Mouse (Mus musculus) WW6 (cell line): ENCODE measurements around the gene Asb8.

Experiments
- DNase-seq: peaks from one replicate; pipeline ENCODE4 v3.0.0-alpha.2; 2013; ENCODE audit warnings: low read depth, low spot score

Gene Asb8

DNA sequence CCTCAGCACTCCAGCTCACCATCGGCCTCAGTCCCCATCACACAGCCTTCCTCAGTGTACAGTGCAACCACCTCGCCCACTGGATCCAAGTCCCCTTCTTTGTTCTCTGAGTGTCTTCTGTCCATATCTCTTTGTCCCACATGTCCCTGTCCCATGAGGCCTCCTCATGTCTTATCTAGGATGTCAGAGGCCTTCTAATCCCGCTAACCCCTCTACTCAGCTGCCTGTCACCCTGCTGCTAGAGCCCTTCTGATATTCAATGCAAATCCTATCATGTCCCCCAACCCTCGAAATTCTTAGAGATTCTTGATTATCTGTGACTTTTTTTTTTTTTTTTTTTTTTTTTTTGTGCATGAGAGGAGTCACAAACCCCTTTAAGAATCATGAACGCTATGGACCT lies 49.1 kb downstream of the Asb8 start:
- no peak for DNase-seq

DNA sequence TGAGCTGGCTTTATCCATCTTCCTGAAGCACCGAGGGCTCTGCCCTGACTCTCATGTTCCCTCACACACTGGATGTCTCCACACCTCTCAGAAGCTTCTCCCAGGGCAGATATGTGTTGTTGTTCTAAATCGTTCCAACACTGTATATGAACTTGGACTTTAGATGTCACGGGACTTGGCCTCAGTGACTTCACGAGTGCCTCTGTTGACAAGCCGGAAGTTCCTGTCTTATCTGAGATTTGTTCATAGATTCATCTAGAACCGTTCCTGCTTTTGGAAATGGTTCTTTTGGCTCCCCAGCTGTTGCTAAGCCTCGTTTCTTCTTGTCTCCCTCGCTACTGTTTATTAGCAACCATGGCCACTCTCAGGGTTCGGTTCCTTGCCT lies 49.7 kb downstream of the Asb8 start:
- DNase-seq: no peak

DNA sequence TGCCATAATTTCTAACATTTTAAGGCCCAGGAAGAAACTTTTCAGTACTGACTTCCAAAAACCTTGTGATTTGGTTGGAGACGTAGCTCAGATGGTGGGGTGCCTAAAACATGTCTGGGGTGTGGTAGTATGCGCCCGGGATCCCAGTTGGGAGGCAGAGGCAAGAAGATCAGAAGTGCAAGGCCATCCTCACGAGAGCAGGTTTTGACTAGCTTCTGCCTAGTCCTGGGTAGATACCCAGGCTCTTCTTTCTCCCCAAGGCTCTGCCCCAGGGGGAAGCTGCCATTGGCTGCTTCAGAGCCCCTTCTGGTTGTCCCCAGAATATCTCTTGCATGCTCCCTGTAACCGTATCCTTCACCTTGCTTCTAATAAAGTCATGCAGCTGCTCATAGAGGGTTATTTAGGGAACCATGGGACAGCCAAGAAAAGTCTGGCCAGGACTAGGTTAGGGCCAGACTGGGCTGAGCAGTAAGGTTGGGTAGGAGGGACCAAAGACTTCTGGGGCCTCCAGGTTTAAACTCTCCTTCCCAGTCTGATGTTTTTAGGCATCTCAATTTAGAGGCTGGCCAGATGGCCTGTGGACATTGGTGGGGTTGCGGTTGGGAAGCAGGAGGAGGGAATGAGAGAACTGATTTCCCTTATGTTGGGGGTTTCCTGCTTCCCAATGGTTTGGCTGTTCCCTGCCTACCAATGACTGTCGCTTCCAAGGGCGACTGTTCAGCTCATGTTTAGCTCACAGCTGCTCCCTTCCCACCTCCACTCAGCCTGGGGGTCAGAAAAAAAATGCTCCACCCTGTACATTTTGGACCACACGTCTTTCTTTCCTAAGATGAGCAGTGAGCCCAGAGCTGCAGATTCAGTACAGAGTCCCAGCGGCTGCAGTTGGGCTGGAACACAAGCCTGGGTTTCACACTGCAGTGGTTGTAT lies 50.3 kb downstream of the Asb8 start:
- no peak for DNase-seq

- no peak for DNase-seq
Observed at GRCm38 (mm10) chr15:98114098-98114851, 51.1 kb downstream of the Asb8 start.

DNA sequence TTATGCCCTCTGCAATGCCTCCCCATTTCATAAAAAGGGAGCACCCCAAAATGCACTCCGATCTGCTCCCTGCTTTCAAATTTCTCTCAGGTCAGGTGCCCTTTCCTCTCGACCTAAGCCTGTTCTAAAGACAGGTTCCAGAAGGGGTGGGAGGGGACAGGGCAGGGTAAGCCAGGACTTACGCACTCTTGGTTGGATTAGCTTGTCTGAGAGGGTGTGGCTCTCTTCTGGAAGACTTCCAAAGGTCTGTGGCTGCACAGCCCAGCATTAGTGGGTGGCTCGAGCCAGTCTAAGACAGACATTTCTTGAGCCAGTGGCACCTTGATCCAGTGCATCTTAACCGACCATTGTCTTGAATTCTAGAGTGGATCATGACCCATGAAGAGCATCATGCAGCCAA lies 53.6 kb downstream of the Asb8 start:
- no peak for DNase-seq

GRCm38 (mm10) chr15:98108297-98109152 lies 56.9 kb downstream of the Asb8 start:
- peak; percentile 67 for DNase-seq

GRCm38 (mm10) chr15:98107703-98108296 lies 57.6 kb downstream of the Asb8 start:
- no peak for DNase-seq

DNA sequence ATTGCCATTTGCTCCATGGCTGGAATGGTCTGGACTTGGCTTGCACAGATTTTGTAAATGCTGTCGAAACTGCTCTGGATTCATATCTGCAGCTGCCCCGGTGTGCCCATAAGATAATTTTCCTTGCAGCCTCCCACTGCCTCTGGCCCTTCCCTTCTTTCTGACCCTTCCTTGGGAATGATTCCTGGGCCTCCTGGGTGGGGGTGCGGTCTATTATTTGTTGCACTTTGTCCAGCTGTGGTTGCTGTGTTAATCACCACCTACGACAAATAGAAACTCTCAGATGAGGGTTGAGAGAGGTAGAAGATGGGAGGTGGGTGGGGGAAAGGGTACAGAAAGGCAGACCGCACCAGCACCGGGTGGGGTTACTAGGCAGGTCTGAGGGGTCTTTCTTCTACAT lies 58.2 kb downstream of the Asb8 start:
- DNase-seq: no peak

DNA sequence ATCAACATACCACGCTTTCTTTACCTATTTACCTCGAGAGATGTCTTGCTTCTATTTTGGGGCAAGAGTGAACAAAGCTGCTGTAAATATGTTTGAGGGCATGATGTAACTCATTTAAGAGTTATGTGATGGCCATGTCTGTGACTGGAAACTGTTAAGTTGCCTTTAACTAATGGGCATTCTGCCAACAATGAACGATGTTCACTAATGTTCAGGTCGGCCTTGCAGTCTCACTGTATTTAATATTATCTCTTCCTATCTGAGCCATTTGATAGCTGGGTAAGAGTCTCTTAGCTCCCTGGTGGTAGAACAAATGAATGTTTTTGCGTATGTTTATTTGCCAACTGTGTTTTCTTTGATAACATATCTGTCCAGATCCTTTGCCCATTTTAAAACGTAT lies 58.9 kb downstream of the Asb8 start:
- no peak for DNase-seq

GRCm38 (mm10) chr15:98102401-98102800 lies 63.0 kb downstream of the Asb8 start:
- no peak for DNase-seq

DNA sequence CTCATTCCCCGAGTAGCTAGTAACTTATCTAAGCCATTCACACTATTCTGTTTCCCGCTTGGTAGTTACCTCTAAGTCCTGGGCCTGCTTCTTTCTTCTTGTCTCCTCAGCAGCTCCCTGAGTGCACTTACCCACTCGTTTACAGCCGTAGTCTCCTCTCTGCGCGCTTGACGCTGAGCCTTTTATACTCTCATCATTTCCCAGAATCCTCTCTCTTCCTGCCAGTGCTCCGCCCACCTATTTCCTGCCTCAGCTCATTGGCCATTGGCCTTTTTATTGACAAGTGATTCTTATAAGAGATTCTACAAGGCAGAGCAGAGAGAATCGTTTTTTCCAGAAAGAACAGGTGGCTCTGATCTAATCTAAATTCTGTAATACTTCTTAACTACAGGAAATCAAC lies 66.9 kb downstream of the Asb8 start:
- no peak for DNase-seq

DNA sequence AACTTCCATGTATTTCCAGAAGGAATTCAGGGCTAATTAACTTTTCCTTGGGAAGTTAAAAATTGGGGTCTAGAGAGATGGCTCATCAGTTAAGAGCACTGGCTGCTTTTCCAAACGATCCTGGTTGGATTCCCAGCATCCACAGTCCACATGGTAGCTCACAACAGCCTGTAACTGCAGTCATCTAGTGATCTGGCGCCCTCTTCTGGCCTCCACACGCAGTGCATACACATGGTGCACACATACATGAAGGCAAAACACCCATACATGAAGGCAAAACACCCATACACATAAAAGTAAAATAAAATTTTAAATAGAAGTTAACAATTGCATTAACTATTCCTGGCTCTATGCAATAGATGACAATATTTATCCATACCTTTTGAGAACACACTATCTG lies 68.5 kb downstream of the Asb8 start:
- no peak for DNase-seq

GRCm38 (mm10) chr15:98094905-98095304 lies 70.5 kb downstream of the Asb8 start:
- DNase-seq: no peak

- peak; percentile 67 for DNase-seq
Observed at GRCm38 (mm10) chr15:98093121-98094011, 72.1 kb downstream of the Asb8 start, which contains the start of gene Senp1. Senp1 (minus strand) TSS chr15:98093744.

DNA sequence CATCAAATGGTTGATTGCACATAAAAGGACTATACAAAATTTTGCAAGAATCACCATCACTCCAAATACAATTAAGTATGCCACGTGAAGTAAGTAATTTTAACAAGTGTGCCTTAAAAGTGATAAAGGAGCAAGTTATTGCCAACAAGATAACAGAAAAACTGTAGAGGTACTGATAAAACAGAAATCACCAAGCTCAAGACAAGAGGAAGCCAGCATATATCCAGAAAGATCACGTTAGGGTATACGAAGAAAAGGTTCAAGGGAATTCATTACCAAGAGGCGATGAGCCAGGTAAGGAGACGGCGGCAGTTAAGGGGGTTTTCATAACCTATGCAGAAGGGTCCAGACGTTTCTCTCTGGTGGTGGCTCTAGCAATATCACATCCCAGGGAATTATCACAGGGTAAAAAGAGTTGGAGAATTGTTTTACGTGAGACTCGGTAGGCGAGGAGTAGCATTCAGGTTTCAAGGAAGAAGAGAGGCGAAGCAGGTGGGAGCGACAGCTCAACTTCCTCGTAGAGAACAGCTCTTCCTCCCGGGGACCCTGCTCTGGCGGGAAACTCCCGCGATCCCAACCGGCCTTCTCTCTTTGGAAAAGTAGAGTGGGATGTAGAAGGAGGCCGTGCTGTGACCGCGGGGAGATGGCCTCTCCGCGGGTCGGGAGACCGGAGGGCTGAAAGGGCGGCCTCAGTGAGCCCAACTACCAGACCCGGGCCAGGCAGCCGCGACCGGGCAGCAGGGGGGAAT lies 72.9 kb downstream of the Asb8 start, which contains the start of gene Pfkm:
Gene Pfkm, plus strand, starts transcription at position 218 of the 749 bp plus-strand sequence.
- no peak for DNase-seq

DNA sequence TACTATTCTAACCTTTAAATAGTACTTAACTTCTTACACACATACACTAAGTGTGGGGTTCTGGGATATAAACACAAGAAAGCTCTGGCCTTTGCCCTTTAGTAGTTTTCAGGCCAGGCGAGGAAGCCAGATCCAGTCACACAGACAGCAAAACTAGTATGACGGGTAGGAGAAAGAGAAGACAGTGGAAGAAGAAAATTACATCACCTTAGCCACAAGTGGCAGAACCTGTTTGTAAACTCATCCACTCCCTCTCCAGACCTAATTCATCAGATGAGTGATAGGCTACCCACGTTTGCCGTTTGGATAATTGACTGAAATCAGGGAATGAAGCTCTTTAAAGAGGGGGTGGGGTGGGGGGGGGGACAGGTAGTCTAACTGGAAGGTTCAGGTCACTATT lies 73.6 kb downstream of the Asb8 start:
- no peak for DNase-seq

- no peak for DNase-seq
Observed at GRCm38 (mm10) chr15:98089421-98090183, 75.8 kb downstream of the Asb8 start.

- DNase-seq: no peak
Observed at GRCm38 (mm10) chr15:98088889-98089288, 76.5 kb downstream of the Asb8 start.
